Mouse (Mus musculus) testis, adult 2 months (tissue): ENCODE measurements around the gene Axin2.

Experiments used
- CTCF ChIP-seq: fragments of 200-500 bp; IDR thresholded peaks from 2 replicates; pipeline ENCODE4 v1.5.1; 2012; ENCODE audit warnings: low read depth, mild to moderate bottlenecking, inconsistent platforms, low read length, moderate library complexity; ENCODE audit not compliant: control insufficient read depth, insufficient read depth, insufficient replicate concordance
- POLR2A ChIP-seq: fragments of 200-500 bp; IDR thresholded peaks from 2 replicates; pipeline ENCODE4 v1.6.1; 2012; ENCODE audit warnings: low read depth, mild to moderate bottlenecking, inconsistent platforms, low read length, moderate library complexity; ENCODE audit not compliant: control insufficient read depth

GRCm38 (mm10) chr11:108922511-108923187 is 2.5 kb downstream of the Axin2 start:
- TF ChIP-seq CTCF (no peak), POLR2A (no peak)
